Mouse (Mus musculus): ENCODE results near the gene Alg3. TPM values are rescaled to one million over a fixed set of nuclear protein-coding genes. Genes with fewer than 3 reads are reported as not detected.

The Alg3 gene
- total RNA-seq, 2 experiments from 2014 or later, result 11.9 to 13.2 TPM

DNA sequence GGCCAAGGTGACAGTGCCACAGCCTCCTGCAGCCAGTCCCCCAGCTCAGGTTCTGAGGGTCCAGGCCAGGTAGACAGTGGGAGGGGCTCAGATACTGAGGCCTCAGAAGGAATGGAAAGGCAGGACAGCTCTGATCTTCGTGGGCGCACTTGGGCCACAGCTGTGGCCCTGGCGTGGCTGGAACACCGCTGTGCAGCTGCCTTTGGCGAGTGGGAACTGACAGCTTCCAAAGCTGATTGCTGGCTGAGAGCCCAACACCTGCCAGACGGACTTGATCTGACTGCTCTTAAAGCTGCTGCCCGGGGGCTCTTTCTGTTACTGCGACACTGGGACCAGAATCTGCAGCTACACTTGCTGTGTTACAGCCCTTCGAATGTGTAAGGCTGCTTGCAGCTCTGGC, 6.8 kb downstream of the Alg3 start:
- no peak for DNase-seq

DNA sequence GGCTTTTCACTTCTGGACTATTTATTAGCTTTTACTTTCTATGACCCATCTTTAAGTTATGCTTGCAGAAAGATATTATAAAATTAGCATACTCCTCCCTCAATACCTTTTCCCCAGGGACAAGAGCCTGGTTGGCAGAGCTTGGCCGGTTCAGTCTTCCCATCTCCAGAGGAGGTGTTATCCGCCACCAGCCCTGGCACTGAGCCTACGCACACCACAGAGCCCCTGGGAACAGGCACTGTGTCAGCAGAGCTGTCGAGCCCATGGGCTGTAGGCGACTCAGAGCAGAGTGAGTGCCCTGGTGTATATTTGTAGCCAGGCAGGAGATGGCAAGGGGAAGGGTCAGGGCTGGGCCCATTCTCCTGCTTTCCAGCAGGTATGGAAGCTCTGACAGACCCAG, 11.0 kb downstream of the Alg3 start:
- DNase-seq, result no peak

DNA sequence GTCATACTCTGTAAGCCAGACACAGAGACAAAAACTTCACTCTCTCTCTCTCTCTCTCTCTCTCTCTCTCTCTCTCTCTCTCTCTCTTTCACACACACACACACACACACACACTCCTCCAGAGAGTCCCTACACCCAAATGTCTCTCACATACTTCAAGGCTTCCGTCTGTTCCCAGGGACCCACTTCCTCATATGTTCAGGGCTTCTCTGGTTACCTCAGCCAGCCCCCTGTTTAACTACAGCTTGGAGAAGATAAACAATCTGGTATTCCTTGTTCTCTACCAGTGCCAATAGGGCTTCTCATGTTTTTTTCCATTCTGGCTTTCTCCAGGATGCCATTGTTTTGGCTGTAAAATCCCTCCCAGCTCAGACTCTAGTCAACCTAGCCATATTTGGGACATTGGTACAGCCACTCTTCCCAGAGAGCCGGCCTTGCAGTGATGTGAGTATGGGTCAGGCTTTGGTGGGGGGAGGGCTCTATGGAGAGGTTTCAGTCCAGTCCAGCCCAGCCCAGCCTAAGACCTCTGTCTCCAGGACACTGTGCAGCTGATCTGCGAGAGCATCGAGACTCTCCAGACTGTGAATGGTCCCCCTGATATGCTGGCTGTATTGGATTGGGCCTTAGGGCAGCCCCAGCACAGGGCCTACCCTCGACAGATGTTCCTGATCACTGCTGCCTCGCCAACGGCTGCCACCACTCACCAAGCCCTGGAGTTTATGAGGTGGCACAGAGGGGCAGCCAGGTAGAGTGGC, 14.7 kb downstream of the Alg3 start:
- no peak for DNase-seq

DNA sequence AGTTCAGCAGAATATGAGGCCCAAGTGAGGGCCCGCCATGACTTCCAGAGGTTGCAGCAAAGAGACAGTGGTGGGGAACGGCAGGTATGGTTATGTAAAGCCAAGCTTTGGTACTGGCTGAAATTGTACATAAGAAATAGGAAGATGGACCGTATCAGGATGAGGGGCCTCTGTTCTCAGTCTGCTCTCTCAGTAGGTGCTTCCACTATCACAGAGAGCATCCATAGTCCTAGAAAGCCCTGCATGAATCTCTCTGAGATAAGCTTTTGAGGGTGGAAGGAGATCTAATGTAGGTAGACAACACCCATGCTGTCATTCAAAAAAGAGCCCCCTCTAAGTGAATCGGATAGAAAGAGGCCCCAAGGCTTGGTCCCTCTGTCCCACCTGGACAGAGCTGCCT, 15.8 kb downstream of the Alg3 start:
- no peak for DNase-seq

DNA sequence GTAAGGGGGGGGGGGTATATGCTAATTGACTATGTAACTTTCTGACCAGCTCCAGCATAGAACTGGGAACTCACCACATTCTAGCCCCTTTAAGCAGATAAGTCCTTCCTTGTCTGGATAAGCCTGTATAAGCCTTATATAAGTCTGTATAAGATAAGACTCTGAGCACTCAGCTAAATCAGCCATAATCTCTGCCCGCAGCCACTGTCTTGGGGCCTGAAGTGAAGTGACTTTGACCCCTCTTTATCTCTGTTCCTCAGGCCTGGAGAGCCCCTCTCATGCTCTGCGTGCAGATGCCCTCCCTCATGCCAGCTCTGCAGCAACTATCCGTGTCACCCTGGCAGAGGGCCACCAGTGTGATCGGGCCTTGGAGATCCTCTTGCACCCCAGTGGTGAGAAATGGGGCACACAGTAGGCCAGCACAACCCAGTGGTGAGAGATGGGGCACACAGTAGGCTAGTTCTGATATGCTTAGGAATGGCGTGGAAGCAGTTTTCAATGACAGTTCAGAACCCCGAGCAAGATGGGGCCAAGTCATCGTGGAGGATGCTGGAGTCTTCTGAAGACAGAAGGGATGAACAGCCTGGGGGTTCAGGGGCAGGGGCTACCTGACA, 16.4 kb downstream of the Alg3 start:
- DNase-seq, result no peak

DNA sequence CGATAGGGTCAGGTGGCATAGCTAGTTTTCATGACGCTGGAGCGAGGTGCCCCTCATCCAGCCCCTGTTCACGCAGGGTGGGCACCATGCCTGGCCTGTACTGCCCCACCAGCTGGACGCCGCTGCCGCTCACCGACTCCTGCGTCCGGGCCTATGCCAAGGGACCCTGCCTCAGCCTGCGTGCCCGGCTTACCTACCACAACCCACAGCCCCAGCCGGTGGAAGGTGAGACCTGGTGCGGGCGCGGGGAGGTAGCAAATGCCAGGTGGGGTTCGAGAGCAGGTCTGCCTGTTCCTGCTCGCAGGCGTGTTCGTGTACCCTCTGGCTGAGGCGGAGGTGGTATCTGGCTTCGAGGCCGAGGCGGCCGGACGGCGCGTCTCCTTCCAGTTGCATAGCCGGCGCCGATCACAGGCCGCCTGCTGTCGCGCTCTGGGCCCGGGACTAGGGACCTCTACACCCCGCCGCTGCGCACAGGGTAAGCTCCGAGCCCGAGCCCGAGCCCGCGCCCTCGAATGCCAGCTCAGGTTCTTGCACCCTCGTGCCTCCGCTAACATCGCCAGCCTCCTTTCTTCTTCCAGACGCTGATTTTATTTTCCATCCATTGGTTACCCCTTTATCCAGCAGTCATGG, 20.3 kb downstream of the Alg3 start:
- no peak for DNase-seq

DNA sequence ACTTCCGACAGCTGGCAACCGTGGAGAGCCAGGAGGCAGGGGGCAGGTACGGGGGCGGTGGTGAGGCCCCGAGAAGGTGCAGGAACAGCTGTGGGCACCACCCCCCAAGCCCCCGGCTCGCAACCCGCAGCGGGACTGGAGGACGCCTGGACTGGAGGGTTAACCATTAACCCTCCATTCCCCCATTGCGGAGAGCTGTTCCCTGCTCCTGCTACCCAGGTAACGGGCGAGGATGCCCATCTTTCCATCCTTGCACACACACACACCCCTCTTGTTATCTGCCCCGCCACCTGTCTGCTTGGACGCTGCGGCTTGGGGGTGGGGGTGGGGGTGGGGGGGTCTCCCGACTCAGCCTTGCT, 20.9 kb downstream of the Alg3 start:
- DNase-seq, result no peak

DNA sequence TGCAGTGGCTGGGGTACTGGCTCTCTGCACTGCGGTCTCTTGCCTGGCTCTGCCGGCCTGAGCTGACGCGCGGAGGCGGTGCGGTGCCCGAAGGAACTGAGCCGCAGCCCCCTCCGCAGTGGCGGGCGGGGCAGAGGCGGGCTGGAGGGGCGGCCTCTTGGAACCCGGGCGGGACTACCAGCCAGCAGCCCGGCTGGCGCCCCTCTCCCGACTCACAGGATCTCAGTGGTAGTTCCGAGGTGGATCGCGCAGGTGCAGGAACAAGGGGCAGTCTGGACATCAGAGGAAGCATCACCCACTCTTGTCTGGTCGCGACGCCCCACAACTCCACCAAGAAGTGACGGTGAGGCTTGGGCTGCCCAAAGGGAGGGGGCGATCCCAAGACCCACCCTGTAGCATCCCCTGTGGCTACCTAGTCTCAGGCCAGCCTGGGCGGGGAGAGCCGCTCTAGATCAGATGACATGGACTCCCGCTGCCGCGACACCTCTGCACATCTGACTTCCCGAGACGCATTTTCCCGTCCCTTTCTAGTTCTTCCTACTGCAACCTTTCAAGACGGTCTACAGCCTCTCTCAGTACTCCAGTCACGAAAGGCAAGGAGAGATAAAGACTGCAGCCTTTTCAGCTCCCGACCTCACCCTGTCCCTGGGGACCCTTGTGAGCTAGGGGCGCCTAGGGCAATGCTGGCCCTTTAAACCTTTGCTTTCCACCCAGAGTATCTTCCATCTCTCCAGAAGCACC, 21.4 kb downstream of the Alg3 start:
- peak; percentile 35 to 38 for DNase-seq

DNA sequence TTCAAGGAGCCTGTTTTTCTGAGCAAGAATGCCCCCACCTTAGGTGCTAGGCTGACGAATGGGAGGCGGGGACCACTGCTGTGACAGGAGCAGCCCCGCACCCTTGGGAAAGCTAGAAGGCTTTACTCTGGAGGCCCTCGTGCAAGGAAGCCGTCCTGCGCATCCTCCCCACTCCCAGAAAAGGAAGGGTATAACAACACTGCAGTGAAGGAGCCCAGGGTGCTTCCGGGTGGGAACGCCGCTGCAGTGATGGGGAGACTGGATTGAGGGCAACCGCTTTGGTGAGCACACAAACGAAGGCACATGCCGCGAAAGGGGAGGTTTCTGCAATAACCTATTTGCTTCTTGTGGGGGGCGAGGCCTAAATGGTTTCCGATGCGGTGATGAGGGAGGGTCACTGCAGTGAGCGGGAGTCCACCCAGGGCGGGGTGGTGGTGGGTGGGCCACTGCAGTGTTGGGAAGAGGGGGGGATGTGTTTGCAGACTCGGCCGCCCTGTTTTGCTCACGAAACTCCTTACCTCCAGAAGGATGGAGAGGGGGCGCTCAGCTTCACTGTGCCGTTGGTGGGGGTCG, 22.1 kb downstream of the Alg3 start, which contains the start of gene Vwa5b2:
Vwa5b2 (plus strand) TSS at position 106 of the 573 bp plus-strand sequence.
- DNase-seq, result peak in 1 of 2 experiments; percentile 24

DNA sequence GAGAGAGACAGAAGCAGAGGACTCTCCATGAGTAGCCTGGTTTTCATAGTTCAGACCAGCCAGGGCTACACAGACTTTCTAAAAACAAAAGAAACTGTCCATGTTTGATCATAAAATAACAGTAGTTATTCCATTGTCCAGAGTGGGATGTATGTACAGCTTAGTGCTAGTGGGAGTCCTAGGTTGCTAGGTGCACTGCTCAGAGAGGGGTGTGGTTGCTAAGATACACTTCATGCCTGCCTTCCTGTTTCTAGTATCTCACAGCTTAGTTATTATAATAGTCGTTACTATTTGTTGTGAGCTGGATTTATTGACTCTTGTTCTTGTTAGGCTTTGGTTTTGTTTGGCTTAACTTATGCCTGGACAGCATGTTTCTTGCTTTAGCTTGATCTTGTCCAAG, 46.5 kb downstream of the Alg3 start:
- DNase-seq, result no peak

DNA sequence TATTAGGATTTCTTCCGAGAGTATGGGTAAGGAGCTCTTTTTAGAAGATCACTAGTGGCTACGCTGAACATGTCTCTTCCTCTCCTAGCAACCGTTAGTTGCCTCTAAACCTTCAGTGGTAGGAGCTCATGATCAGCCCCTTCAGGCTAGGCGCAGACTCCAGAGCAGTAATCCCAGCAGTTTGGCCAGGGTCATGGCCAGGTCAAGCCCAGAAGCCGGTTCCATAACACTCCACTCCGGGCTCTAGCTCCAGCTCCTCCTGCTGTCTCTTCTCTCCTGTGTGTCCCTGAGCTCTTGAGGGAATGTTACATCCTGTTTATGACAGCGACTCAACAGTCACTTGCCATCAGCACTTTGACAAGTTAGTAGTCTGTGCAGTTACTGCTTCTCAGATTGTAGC, 54.2 kb downstream of the Alg3 start:
- no peak for DNase-seq

Small RNAs within 50 kb of the gene (microRNA-seq; reads per million reads assigned to microRNA genes)
- gene Mir1224, result 169 to 207 reads per million in 2 experiments

Other genes starting within 250 kb of the Alg3 start
- 100 to 1,000 TPM; 237 to 252 TPM for gene Abcc5, start 185.3 kb downstream of the Alg3 start, total RNA-seq (2021)
- gene Eif2b5, start 112.9 kb downstream of the Alg3 start, total RNA-seq (2021), result 10 to 100 TPM; 49.7 to 50.1 TPM
- gene Dvl3, start 94.8 kb downstream of the Alg3 start, total RNA-seq (2021), result 10 to 100 TPM; 57.1 to 64.4 TPM
- gene Ap2m1, start 76.3 kb downstream of the Alg3 start, total RNA-seq (2021), result 100 to 1,000 TPM; 725 to 748 TPM
- gene Abcf3, start 63.2 kb downstream of the Alg3 start, total RNA-seq (2021), result 100 to 1,000 TPM; 104 to 113 TPM
- gene Vwa5b2, start 22.3 kb downstream of the Alg3 start, total RNA-seq (2021), result 10 to 100 TPM; 21.8 to 23.4 TPM
- 1 to 10 TPM; 2.5 to 2.9 TPM for gene Eef1akmt4, start 142 bp downstream of the Alg3 start, total RNA-seq (2021)
- gene Gm49333, start 125 bp downstream of the Alg3 start, total RNA-seq (2021), result not detected
- 10 to 100 TPM; 83.0 to 88.3 TPM for gene Camk2n2, start 9.6 kb upstream of the Alg3 start, total RNA-seq (2021)
- 10 to 100 TPM; 28.4 to 29.2 TPM for gene Ece2, start 18.1 kb upstream of the Alg3 start, total RNA-seq (2021)
- gene Psmd2, start 39.9 kb upstream of the Alg3 start, total RNA-seq (2021), result 100 to 1,000 TPM; 212 to 232 TPM
- gene Eif4g1, start 56.6 kb upstream of the Alg3 start, total RNA-seq (2021), result 100 to 1,000 TPM; 292 to 299 TPM
- gene Fam131a, start 81.5 kb upstream of the Alg3 start, total RNA-seq (2021), result 100 to 1,000 TPM; 415 to 465 TPM
- gene Polr2h, start 105.9 kb upstream of the Alg3 start, total RNA-seq (2021), result 10 to 100 TPM; 24.8 to 24.9 TPM
- gene Clcn2, start 106.0 kb upstream of the Alg3 start, total RNA-seq (2021), result 10 to 100 TPM; 66.0 to 71.3 TPM
- 10 to 100 TPM; 86.1 to 88.4 TPM for gene Chrd, start 121.4 kb upstream of the Alg3 start, total RNA-seq (2021)
- 10 to 100 TPM; 14.1 to 15.8 TPM for gene Thpo, start 122.8 kb upstream of the Alg3 start, total RNA-seq (2021)

Data from layer of hippocampus, postnatal 36 days (tissue).